Mouse (Mus musculus) lung, adult 2 months (tissue): ENCODE measurements around the gene Pamr1.

Experiments used
- CTCF ChIP-seq: fragments of 200-500 bp; IDR thresholded peaks from 2 replicates; pipeline ENCODE4 v1.5.1; 2011; ENCODE audit warnings: mild to moderate bottlenecking, low read length, control low read depth; ENCODE audit not compliant: insufficient read depth
- POLR2A ChIP-seq: fragments of 200-500 bp; IDR thresholded peaks from 2 replicates; pipeline ENCODE4 v1.6.1; 2011; ENCODE audit warnings: low read depth, mild to moderate bottlenecking, control low read depth, low read length, borderline replicate concordance; ENCODE audit errors: extremely low read depth

- TF ChIP-seq CTCF: no peak
- TF ChIP-seq POLR2A: no peak
These were observed 2.3 kb downstream of the Pamr1 start for GRCm38 (mm10) chr2:102552095-102552537.
